Mouse (Mus musculus): Measurements from ENCODE around the gene Gm9495.
A peak's percentile ranks its signal among the peaks of the same experiment; 100 is the strongest.
"Not testable (repeated sequence)": the region's sequence is repeated elsewhere in the genome, so short reads cannot be mapped to it uniquely, and the experiment has no call there.

The Gm9495 gene

DNA sequence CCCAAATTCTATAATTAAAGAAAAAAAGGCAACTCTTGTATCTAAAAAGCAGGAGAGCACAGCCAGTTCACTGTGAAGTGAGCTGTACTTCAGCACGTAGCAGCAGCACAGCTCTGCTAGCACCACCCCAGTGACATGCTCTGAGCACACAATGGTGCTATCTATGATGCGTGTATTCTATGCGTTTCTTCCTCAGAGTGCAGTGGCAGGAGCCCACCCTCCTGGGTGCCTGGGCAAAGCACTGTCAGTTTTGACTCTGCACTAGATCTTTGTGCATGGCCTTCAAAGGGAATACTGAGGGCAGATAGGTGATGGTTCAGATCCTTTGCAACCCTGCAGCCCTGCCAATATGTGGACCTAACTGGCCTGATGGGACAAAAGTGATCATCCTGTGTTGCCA lies at the start of gene Gm9495:
Gene Gm9495 (minus strand): TSS at position 101 of the 400 bp plus-strand sequence.
- not testable (repeated sequence) for DNase-seq (ENCODE audit: low read depth, low spot score)

DNA sequence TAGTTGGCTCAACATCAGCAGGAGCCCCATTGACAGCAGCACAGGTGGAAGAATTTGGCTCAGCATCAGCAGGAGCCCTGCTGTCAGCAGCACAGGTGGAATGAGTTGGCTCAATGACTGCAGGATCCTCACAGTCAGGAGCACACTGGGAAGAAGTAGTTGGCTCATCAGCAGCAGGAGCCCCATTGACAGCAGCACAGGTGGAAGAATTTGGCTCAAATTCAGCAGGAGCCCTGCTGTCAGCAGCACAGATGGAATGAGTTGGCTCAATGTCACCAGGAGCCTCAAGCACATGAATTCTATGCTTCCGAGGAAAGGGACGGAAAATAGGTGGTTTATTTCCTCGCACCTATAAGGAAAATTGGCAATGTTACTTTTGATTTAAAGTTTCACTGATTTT lies 21.6 kb upstream of the Gm9495 start:
- not testable (repeated sequence) for DNase-seq (ENCODE audit: low read depth, low spot score)

DNA sequence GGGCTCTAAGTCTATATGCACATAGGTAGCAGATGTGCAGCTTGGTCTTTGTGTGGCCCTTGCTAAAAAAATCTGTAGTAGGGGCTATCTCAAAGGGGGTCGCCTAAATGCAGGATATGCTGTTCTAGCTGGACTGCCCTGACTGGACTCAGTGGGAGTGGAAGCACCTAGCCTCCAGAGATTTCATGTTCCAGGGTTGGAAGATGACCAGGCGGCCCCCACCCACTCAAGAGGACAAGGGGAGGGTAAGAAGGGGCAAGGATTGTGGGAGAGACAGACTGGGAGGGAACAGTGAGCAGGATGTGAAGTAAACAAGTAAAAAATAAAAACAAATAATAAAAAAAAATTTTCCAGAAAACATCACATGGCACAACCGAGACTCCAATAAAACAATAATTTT lies 33.3 kb downstream of the Gm9495 start:
- DNase-seq (ENCODE audit: low read depth, low spot score), result not testable (repeated sequence)

DNA sequence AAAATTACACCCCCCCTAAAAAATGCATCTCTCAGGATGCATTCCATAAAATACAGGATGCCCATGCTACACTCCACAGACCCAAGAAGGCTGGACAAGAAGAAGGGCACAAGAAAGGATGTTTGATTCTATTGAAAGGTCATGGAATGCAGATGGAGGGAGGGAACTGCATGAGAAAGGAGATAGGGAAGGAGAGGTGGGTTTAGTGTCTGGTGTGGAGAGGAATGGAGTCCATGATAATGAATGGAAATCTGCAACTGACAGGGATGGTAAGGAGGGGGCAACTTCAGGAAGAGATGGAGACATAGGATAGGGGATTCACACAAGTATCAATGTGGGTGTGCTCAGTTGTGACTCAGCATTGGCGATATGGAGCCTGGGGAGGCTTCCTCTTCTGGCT lies 39.0 kb downstream of the Gm9495 start:
- no peak for DNase-seq (ENCODE audit: low read depth, low spot score)

DNA sequence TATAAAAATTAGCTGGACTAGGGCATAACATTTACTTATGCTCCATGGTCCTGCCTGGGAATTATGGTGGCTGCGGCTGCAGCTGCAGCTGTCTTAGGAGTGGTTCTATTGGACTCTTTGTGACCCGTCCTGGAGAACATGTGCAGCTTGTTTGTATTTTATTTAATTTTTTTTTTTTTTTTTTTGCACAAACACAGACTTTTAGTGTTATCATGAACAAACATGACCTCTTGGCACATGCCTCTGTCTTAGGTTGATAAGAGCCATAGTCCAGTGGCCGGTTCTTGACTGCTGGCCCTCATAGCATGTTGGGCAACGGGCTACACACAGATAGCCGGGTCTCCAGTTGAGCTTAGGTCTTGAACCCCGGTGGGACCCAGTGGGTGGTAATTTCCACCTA lies 48.6 kb downstream of the Gm9495 start:
- no peak for DNase-seq (ENCODE audit: low read depth, low spot score)

DNA sequence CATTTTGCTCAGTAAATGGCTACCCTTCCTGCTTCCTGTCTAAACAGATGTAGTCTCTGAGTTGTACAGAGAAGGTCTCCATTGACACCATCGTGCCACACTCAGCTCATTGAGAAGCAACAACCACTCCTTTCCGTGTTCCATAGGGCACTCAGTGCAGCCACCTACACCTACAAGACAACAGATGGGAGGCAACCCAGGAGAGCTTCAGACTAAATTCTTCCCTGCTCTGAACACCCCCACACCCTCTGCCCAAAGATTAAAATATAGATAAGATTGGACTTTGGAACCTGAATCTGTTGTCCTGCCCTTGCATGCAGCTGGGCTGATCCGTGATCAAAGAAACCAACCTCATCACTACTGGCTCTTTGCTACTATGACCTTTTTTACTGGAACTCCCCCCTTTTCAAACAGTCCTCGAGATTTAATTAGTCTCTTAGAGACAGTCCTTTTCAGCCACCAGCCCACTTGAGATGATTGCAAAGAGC lies 53.4 kb downstream of the Gm9495 start:
- no peak for DNase-seq (ENCODE audit: low read depth, low spot score)

DNA sequence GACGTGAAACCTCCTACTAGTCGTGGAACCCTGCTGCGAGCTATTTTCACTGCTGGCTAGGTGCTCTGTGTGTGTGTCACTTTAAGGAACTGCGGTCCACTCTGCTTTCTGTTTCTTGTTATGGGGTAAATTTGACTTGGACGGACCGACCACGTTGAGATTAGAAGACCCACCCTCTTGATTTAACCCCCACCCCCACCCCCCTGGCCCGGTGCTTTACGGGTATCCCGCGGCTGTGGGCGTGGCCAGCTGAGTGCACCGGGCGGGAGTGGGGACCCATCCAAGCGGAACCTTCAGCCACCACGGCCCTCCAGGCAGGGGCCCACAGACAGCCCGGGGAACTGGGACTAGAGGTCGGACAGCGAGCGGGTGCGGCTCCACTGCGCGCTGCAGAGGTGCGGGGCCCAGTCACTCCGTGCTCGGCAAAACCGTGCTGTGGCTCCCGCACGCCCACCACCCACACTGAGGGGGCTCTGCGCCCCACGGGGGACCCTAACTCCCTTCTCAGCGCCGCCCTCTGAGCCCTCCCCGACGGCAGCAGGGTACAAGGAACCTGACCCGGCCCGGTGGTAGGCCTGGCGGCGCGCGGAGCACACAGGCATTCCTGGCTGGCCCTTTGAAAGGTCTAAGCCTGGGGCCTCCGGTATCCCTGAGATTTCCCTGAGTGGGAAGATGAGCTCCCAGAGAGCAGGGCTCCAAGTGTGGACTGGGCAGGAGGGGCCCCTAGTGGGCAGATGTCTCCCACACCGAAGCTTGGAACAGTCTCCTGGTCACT lies 54.0 kb downstream of the Gm9495 start:
- no peak for DNase-seq (ENCODE audit: low read depth, low spot score)

DNA sequence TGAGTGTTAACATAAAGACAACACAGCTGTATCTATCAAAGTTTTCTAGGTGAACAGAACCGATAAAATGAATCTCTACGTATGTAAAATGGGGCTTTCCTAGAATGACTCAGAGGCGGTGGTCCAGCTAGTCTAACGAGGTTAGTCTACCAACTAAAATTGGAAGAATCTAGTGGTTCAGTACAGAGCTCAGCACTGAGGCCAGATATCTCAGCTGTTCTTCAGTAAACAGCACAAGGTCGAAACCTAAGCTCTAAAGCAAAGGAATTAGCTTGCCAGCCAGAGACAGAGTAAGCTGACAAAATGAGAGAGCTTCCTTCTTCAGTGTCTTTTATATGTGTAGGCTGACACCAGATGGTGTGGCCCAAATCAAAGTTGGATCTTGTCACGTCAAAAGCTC lies 57.2 kb downstream of the Gm9495 start:
- DNase-seq (ENCODE audit: low read depth, low spot score), result no peak

DNA sequence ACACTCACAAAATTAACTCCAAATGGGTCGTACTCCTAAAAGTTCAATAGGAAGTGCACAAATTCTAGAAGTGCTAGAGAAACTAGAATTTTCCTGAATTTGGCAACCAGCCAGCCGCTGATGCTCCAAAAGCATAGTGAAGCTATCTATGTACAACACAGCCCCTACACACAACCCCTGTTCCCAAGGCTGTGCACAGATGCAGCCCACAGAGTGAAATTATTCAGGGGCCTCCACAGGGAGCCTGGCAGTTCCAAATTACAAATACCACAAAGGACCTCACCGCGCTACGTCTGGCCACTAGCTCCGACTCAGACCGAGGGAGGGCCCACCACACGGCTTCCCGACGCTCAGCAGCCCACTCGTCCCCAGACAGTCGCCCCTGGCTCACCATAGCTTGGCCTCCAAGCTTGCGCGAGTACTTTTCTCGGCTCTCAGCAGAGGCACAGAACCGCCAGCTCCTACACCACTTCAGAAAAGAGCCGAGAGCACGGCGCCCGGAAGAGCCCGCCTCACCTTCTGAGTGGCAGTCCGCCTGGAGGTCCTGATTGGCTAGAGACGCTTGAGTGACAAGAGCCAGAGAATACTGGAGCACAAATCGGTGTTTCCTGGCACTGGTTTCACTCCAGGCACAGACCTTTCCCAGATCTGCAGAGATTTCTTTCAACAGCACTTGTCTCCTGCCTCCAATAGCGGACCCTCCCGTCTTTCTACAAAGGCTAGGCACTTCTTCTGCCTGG lies 58.1 kb downstream of the Gm9495 start:
- DNase-seq (ENCODE audit: low read depth, low spot score), result peak; percentile 88

DNA sequence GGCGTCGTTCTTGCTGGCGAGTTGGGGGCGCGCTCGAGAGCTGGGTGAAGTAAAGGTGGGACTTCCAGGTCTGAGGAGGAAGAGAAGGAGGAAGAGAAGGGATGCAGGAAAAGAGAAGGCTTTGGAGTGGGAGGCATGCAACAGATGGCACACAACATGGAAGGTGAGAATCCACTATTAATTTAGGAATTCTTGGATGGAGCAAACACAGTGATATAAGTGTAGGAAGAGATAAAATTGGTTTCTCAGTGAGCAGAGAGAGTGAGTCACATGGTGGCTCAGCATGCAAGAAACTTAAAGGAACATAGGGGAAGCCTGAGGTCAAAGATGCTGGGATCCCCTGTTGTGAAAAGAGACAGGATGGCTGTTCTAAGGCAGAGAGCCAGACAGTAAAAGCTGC lies 69.0 kb downstream of the Gm9495 start:
- DNase-seq (ENCODE audit: low read depth, low spot score), result no peak
